Mouse (Mus musculus) activated CD4-positive, CD25-positive, alpha-beta regulatory T cell (primary cell): ENCODE measurements around the gene Rgs10. TPM values are rescaled to one million over a fixed set of nuclear protein-coding genes. Genes with fewer than 3 reads are reported as not detected.

Source experiments
- polyA plus RNA-seq, 2 experiments: library from polyadenylated mRNA; unstranded; fragments of 100-300 nt; shearing (Covaris generic); gene quantifications; one replicate each; pipeline ENCODE4 v1.2.1; 2017

Gene Rgs10
- polyA plus RNA-seq: 100 to 1,000 TPM; 284 to 360 TPM

GRCm38 (mm10) chr7:128417930-128418779, at the start of gene Rgs10:
TSS of gene Rgs10 (minus strand) at chr7:128418758.

GRCm38 (mm10) chr7:128461285-128462215, 43.0 kb upstream of the Rgs10 start, which contains the start of gene Tial1:
TSS of gene Tial1 (minus strand) at chr7:128461717.

Other genes starting within 250 kb of the Rgs10 start
- under 1 TPM in 1 of 2 experiments, not detected in 1; 0.24 TPM for gene Cox6a2, start 212.4 kb downstream of the Rgs10 start, polyA plus RNA-seq
- gene Armc5, start 181.4 kb downstream of the Rgs10 start, polyA plus RNA-seq: 10 to 100 TPM; 16.1 to 23.5 TPM
- 1 to 10 TPM; 1.4 to 2.4 TPM for gene 9130023H24Rik, start 180.7 kb downstream of the Rgs10 start, polyA plus RNA-seq
- under 1 TPM; 0.45 to 0.53 TPM for gene Tgfb1i1, start 171.9 kb downstream of the Rgs10 start, polyA plus RNA-seq
- under 1 TPM in 1 of 2 experiments, not detected in 1; 0.24 TPM for gene Slc5a2, start 153.1 kb downstream of the Rgs10 start, polyA plus RNA-seq
- 10 to 100 TPM; 15.9 to 18.8 TPM for gene BC017158, start 120.6 kb downstream of the Rgs10 start, polyA plus RNA-seq
- gene Tial1, start 43.0 kb upstream of the Rgs10 start, polyA plus RNA-seq: 10 to 100 TPM; 44.8 to 46.5 TPM
- 1 to 10 TPM; 4.0 to 6.7 TPM for gene Bag3, start 104.9 kb upstream of the Rgs10 start, polyA plus RNA-seq
- 10 to 100 TPM; 31.4 to 37.4 TPM for gene Inpp5f, start 192.6 kb upstream of the Rgs10 start, polyA plus RNA-seq